9 mouse cellular contexts compared by ENCODE assay signal in genomic region chr11:98265039-98265438, GRCm38 (mm10).
DNase-seq lines count a peak whose midpoint lies in the region; ATAC-seq lines count a peak whose summit lies in the region.
"Had no signal": no experiment of that assay in that cellular context is flagged by ENCODE, and none has a peak within 500 bp of the region (broad histone marks: within the 10 kb centered on the region; RNA-seq: fewer than 3 reads in every experiment).

No protein-coding gene starts in this region.

- WGBS in hindbrain, embryonic 16.5 days = 0% methylated on average over 2 of the region's 2 CpGs
- WGBS in neural tube, embryonic 13.5 days = 2% methylated on average over 2 of the region's 2 CpGs

- intact Hi-C loops in left cerebral cortex, postnatal 25 days (cut with DNase I) = loop anchor here (1.0 to 5.0 kb wide), 4 partner anchors 30 to 192 kb away; no protein-coding TSS in a partner anchor

- H3K4me2 ChIP-seq in hindbrain, embryonic 16.5 days (ENCODE audit: low read length) = no peak overlapping the region
- no peak overlapping the region for H3K4me2 ChIP-seq in neural tube, embryonic 13.5 days

- DNase-seq in ovary, postnatal 10 days (ENCODE audit: low spot score) = peak; percentile 63
- no peak for DNase-seq in ovary, adult 18-20 months (ENCODE audit: low spot score)
- peak; percentile 86 for DNase-seq in cerebellum, adult 9-11 months
- DNase-seq in frontal cortex, postnatal 10 days (ENCODE audit: low spot score in 2 of 2) = peak; percentile 63 to 81
- DNase-seq in left cerebral cortex, postnatal 25 days (ENCODE audit: low spot score in 2 of 2) = peak; percentile 83 to 94
- DNase-seq in testis, postnatal 14 days (ENCODE audit: low spot score) = peak; percentile 28

- H3K9ac ChIP-seq in hindbrain, embryonic 16.5 days (ENCODE audit: low read depth, low read length) = no peak overlapping the region
- H3K9ac ChIP-seq in neural tube, embryonic 13.5 days = no peak overlapping the region

- H3K27ac ChIP-seq in hindbrain, embryonic 16.5 days (ENCODE audit: low read depth, low read length) = 0 out of 2 replicates have a peak overlapping the region, but pooled peaks have one; percentile 3
- H3K27ac ChIP-seq in neural tube, embryonic 13.5 days (replicated peaks) = peak overlapping the region; percentile 49; the same call in 1 of the 2 replicates

- no peaks in the 10 kb centered on the region for H3K9me3 ChIP-seq in hindbrain, embryonic 16.5 days (ENCODE audit: control insufficient read depth, low read length)
- H3K9me3 ChIP-seq in neural tube, embryonic 13.5 days = no peaks in the 10 kb centered on the region

- H3K27me3 ChIP-seq in hindbrain, embryonic 16.5 days (replicated peaks; ENCODE audit: control insufficient read depth, insufficient read depth, low read length) = no peaks in the 10 kb centered on the region
- no peaks in the 10 kb centered on the region; the same call in 1 of the 2 replicates for H3K27me3 ChIP-seq in neural tube, embryonic 13.5 days

- no peak for ATAC-seq in hindbrain, embryonic 16.5 days
- no peak for ATAC-seq in neural tube, embryonic 13.5 days (ENCODE audit: low read depth)

- H3K36me3 ChIP-seq in hindbrain, embryonic 16.5 days (ENCODE audit: control insufficient read depth, insufficient read depth, low read length) = peaks cover 10% of the 10 kb centered on the region; the same call in 1 of the 2 replicates
- peaks cover 33% of the 10 kb centered on the region for H3K36me3 ChIP-seq in neural tube, embryonic 13.5 days

- peaks cover 10% of the 10 kb centered on the region for H3K4me1 ChIP-seq in hindbrain, embryonic 16.5 days (ENCODE audit: control insufficient read depth, insufficient read depth, low read depth, low read length)
- H3K4me1 ChIP-seq in neural tube, embryonic 13.5 days (replicated peaks) = peaks cover 43% of the 10 kb centered on the region

- H3K4me3 ChIP-seq in hindbrain, embryonic 16.5 days (ENCODE audit: low read length) = no peak overlapping the region
- no peak overlapping the region for H3K4me3 ChIP-seq in neural tube, embryonic 13.5 days
- H3K4me3 ChIP-seq: erythroblast, embryonic 14.5 days had no signal
